Mouse (Mus musculus): Measurements from ENCODE around the gene Nlk.

DNA sequence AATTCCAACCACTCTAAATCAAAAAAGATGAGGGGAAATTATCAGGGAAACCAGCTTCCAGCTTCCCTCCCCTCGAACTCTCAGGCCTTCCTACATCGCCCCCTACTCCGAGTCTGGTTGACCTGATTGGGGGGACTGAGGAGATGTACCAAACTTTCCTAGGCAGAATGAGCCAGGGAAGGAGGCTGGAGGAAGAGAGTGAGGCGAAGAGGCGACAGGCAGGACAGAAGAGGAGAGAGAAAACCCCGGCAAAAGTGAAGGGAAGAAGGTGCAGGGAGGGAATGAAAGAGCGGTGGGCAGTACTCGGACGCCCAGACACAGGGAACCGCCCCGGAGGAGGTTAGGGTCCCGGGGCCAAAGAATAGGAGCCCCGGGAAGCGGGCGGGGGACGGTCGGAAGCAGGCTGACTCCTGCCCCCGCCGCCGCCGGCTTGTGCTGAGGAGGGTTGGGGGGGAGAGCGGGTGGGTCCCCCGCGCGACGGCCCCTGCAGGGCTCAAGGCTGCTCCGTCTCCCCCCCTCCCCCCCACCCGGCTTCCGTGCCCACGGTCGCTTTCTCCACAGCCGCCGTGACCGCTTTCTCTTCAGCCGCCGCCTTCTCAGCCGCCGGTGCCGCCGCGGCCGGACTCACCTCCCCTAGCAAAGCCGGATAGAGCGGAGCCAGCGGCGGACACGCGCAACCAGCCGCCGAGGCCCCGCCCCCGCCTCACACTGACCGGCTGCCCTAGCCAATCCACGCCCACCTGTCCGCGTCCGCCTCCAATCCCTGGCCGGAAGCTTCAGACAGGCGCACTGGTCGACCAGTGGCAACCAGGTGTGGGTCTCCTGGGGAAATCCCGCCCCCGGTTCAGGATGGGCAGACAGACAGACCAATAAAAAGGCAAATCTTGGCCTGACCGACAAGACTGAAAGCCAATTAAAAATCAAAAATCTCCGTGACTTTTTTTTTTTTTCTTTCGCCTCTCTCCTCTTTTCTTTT lies at the start of gene Nlk:
- TF ChIP-seq CTCF (IDR thresholded peaks at IDR 0.05; ENCODE audit: borderline replicate concordance, insufficient read depth, low read depth, low read length): no peak
- peak; percentile 76 for TF ChIP-seq POLR2A (IDR thresholded peaks at IDR 0.05; ENCODE audit: borderline replicate concordance, insufficient read depth, low read length)
